Mouse (Mus musculus): ENCODE results near the gene Rabgap1l.

Gene Rabgap1l

GRCm38 (mm10) chr1:160181216-160181615 lies 611.8 kb downstream of the Rabgap1l start:
- DNase-seq (ENCODE audit: low spot score in 2 of 2): no peak

- no peak for DNase-seq (ENCODE audit: low spot score in 2 of 2)
Observed at GRCm38 (mm10) chr1:160176903-160177302, 616.1 kb downstream of the Rabgap1l start.
